14 mouse cellular contexts compared by ENCODE assay signal in genomic region chr4:128450137-128450536, GRCm38 (mm10).
DNase-seq lines count a peak whose midpoint lies in the region; ATAC-seq lines count a peak whose summit lies in the region.
"Had no signal": no experiment of that assay in that cellular context is flagged by ENCODE, and none has a peak within 500 bp of the region (broad histone marks: within the 10 kb centered on the region; RNA-seq: fewer than 3 reads in every experiment).

No protein-coding gene starts in this region.

- intact Hi-C loops in heart, postnatal 25 days (cut with DNase I), result no loop called here
- intact Hi-C loops in left cerebral cortex, postnatal 10 days (cut with DNase I), result no loop called here

- ATAC-seq in heart, embryonic 11.5 days (replicated peaks; ENCODE audit: insufficient number of reproducible peaks, low FRiP score, low TSS enrichment), result no peak
- no peak for ATAC-seq in midbrain, embryonic 13.5 days
- no peak for ATAC-seq in midbrain, embryonic 14.5 days (ENCODE audit: low FRiP score, low TSS enrichment)
- no peak for ATAC-seq in megakaryocyte, adult 5-6 weeks (ENCODE audit: poor library complexity, severe bottlenecking)

- peaks cover 13% of the 10 kb centered on the region for H3K4me1 ChIP-seq in heart, embryonic 11.5 days (ENCODE audit: control insufficient read depth, insufficient read depth, low read length)
- H3K4me1 ChIP-seq in midbrain, embryonic 13.5 days (replicated peaks), result peaks cover 41% of the 10 kb centered on the region
- H3K4me1 ChIP-seq in midbrain, embryonic 14.5 days (ENCODE audit: control insufficient read depth, insufficient read depth, low read length), result peaks cover 29% of the 10 kb centered on the region

- 0 out of 2 replicates have a peak overlapping the region, but pooled peaks have one; percentile 22 for H3K9ac ChIP-seq in heart, embryonic 11.5 days (ENCODE audit: low read depth, low read length)
- H3K9ac ChIP-seq in midbrain, embryonic 13.5 days (replicated peaks), result no peak overlapping the region
- no peak overlapping the region for H3K9ac ChIP-seq in midbrain, embryonic 14.5 days (replicated peaks; ENCODE audit: low read length)
- H3K9ac ChIP-seq: heart, embryonic 15.5 days had no signal

- no peaks in the 10 kb centered on the region for H3K36me3 ChIP-seq in heart, embryonic 11.5 days (ENCODE audit: control insufficient read depth, insufficient read depth, low read length)
- peaks cover 7% of the 10 kb centered on the region for H3K36me3 ChIP-seq in midbrain, embryonic 13.5 days
- H3K36me3 ChIP-seq in midbrain, embryonic 14.5 days (ENCODE audit: control insufficient read depth, insufficient read depth, low read length), result no peaks in the 10 kb centered on the region
- H3K36me3 ChIP-seq: heart, embryonic 15.5 days had no signal

- 71% methylated on average over 8 of the region's 8 CpGs for WGBS in heart, embryonic 11.5 days (ENCODE audit: insufficient replicate concordance)
- WGBS in midbrain, embryonic 13.5 days, result 93% methylated on average over 8 of the region's 8 CpGs
- 92% methylated on average over 8 of the region's 8 CpGs for WGBS in midbrain, embryonic 14.5 days

- no peak overlapping the region for H3K4me3 ChIP-seq in heart, embryonic 11.5 days (ENCODE audit: low read depth, low read length)
- H3K4me3 ChIP-seq in midbrain, embryonic 13.5 days (replicated peaks), result no peak overlapping the region
- H3K4me3 ChIP-seq in midbrain, embryonic 14.5 days (replicated peaks; ENCODE audit: low read depth, low read length), result no peak overlapping the region
- H3K4me3 ChIP-seq: heart, embryonic 15.5 days had no signal

- no peak for DNase-seq in heart, postnatal 25 days (ENCODE audit: low spot score)
- no peak for DNase-seq in midbrain, embryonic 14.5 days
- DNase-seq in left cerebral cortex, postnatal 10 days (ENCODE audit: extremely low spot score in 1 of 2, low spot score in 2 of 2), result peak; percentile 63 to 65
- peak; percentile 42 for DNase-seq in right cerebral cortex, postnatal 4 days
- no peak for DNase-seq in adrenal gland, postnatal 10 days
- DNase-seq: cerebellum, adult 8-10 months; kidney, adult 8-10 months; kidney, postnatal 4 days; lung, adult 2 months; thymus, adult 18-20 months had no signal

- no peak overlapping the region for H3K27ac ChIP-seq in heart, embryonic 11.5 days (ENCODE audit: low read depth, low read length)
- peak overlapping the region; percentile 79; the same call in 1 of the 2 replicates for H3K27ac ChIP-seq in midbrain, embryonic 13.5 days
- no peak overlapping the region for H3K27ac ChIP-seq in midbrain, embryonic 14.5 days (replicated peaks; ENCODE audit: low read depth, low read length)
- H3K27ac ChIP-seq: heart, embryonic 15.5 days had no signal

- H3K27me3 ChIP-seq in heart, embryonic 11.5 days (ENCODE audit: control insufficient read depth, insufficient read depth, low read length), result no peaks in the 10 kb centered on the region
- H3K27me3 ChIP-seq in midbrain, embryonic 13.5 days, result no peaks in the 10 kb centered on the region
- no peaks in the 10 kb centered on the region for H3K27me3 ChIP-seq in midbrain, embryonic 14.5 days (ENCODE audit: control insufficient read depth, insufficient read depth, low read length)
- H3K27me3 ChIP-seq: heart, embryonic 15.5 days had no signal

- no peak overlapping the region for H3K4me2 ChIP-seq in heart, embryonic 11.5 days
- H3K4me2 ChIP-seq in midbrain, embryonic 13.5 days (replicated peaks), result no peak overlapping the region
- H3K4me2 ChIP-seq in midbrain, embryonic 14.5 days (ENCODE audit: low read length), result no peak overlapping the region
- H3K4me2 ChIP-seq: heart, embryonic 15.5 days had no signal

- H3K9me3 ChIP-seq in heart, embryonic 11.5 days (replicated peaks; ENCODE audit: control insufficient read depth, low read length), result no peaks in the 10 kb centered on the region
- H3K9me3 ChIP-seq in midbrain, embryonic 13.5 days, result no peaks in the 10 kb centered on the region
- H3K9me3 ChIP-seq in midbrain, embryonic 14.5 days (ENCODE audit: control insufficient read depth, low read length), result no peaks in the 10 kb centered on the region
- H3K9me3 ChIP-seq: heart, embryonic 15.5 days had no signal

Comparison
In these comparisons a context has a peak if more than half of its experiments do, and no peak if none do; other contexts are left out.
1. DNase-seq: peak in left cerebral cortex, postnatal 10 days (2 of 2) and right cerebral cortex, postnatal 4 days (single experiment); none in heart, postnatal 25 days (single experiment), midbrain, embryonic 14.5 days (single experiment) and adrenal gland, postnatal 10 days (single experiment).